Mouse (Mus musculus) G1E (cell line): ENCODE measurements around the gene Lpar2.

Experiments
- CTCF ChIP-seq: IDR thresholded peaks from 2 replicates; pipeline ENCODE4 v1.5.1; 2012; ENCODE audit warnings: low read depth, low read length, inconsistent platforms, mixed read lengths
- GATA1 ChIP-seq: IDR thresholded peaks from 2 replicates; pipeline ENCODE4 v1.6.1; 2012; ENCODE audit warnings: borderline replicate concordance, low read length, inconsistent platforms, mixed read lengths
- GATA2 ChIP-seq: IDR thresholded peaks from 2 replicates; pipeline ENCODE4 v1.6.1; 2012; ENCODE audit warnings: low read depth, low read length, inconsistent platforms, borderline replicate concordance
- POLR2AphosphoS5 ChIP-seq: IDR thresholded peaks from 2 replicates; pipeline ENCODE4 v1.6.1; 2012; ENCODE audit warnings: low read depth, low read length, inconsistent platforms; ENCODE audit not compliant: insufficient replicate concordance
- TAL1 ChIP-seq: conservative IDR thresholded peaks from 2 replicates; pipeline ENCODE4 v1.6.1; 2012; ENCODE audit warnings: low read depth, low read length, inconsistent platforms, mixed read lengths

DNA sequence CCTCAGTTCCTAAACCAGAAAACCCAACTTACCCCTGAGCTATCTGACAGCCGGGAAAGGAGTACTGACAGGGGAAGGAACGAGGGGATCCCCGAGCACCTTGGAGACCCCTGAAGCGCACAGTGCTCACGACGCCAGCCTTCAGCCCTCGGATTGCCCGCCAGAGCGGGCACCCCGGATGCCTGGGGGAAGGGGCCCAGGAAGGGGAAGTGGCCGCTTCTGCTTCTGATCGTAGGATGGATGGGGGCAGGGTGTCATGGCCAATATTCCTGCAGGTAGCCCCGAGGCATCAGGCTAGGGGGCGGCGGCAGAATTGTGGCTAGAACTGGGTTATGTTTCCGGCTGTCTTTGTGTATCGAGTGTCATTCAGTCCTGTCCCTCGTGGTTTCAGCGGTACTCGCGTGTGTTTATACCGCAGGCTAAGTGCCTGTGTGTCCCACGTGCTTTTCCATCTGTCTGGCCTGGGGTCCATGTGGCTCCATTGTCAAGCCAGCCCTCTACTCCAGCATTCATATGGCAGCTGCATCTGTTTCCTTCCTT lies 13.3 kb upstream of the Lpar2 start:
- TF ChIP-seq CTCF (no peak), GATA1 (no peak), POLR2AphosphoS5 (0 out of 2 replicates have a peak, but pooled peaks have one; percentile 58), TAL1 (no peak), GATA2 (no peak)
